Mouse (Mus musculus) thymus, adult 2 months (tissue): ENCODE results near the gene Thtpa.

Source experiments
- CTCF ChIP-seq: fragments of 200-500 bp; IDR thresholded peaks from 2 replicates; pipeline ENCODE4 v1.5.1; 2012; ENCODE audit warnings: mild to moderate bottlenecking, control low read depth, low read length, moderate library complexity, borderline replicate concordance; ENCODE audit not compliant: control insufficient read depth, poor library complexity, insufficient read depth; ENCODE audit errors: extremely low read depth
- POLR2A ChIP-seq: fragments of 200-500 bp; IDR thresholded peaks from 2 replicates; pipeline ENCODE4 v1.6.1; 2012; ENCODE audit warnings: mild to moderate bottlenecking, low read length, control low read depth, moderate library complexity; ENCODE audit not compliant: control insufficient read depth, poor library complexity, insufficient read depth; ENCODE audit errors: extremely low read depth

- TF ChIP-seq CTCF: peak; percentile 48; the same call in 1 of the 2 replicates
- TF ChIP-seq POLR2A: no peak
Measured at GRCm38 (mm10) chr14:55098067-55098466, 3.5 kb downstream of the Thtpa start.
